ENCODE assay signal across 7 mouse cellular contexts in genomic region chr19:55332641-55333268, GRCm38 (mm10). TPM values are rescaled to one million over a fixed set of nuclear protein-coding genes. Genes with fewer than 3 reads are reported as not detected.
DNase-seq lines count a peak whose midpoint lies in the region; ATAC-seq and TF ChIP-seq lines count a peak whose summit lies in the region.

No protein-coding gene starts in this region.

- TF ChIP-seq POLR2A in cortical plate, adult 2 months (IDR thresholded peaks at IDR 0.05; ENCODE audit: extremely low read depth, insufficient read depth, low read length), result no peak

- DNase-seq in gastrocnemius, adult 8-10 months (ENCODE audit: low spot score in 2 of 2), result peak; percentile 40 to 44
- DNase-seq in induced T-regulatory cell, adult 2 months (ENCODE audit: low read depth), result peak; percentile 83
- DNase-seq in left cerebral cortex, adult 8-10 months (ENCODE audit: low spot score in 2 of 2), result peak; percentile 33 to 61
- DNase-seq in right cerebral cortex, postnatal 25 days, result peak; percentile 68

- no peaks in the 10 kb centered on the region; the same call in 1 of the 2 replicates for H3K4me1 ChIP-seq in cortical plate, adult 2 months (ENCODE audit: control insufficient read depth, insufficient read depth, low read length)

- TF ChIP-seq CTCF in cortical plate, adult 2 months (IDR thresholded peaks at IDR 0.05; ENCODE audit: extremely low read depth, insufficient read depth, low read length), result peak; percentile 90

- no peak overlapping the region for H3K27ac ChIP-seq in cortical plate, adult 2 months (ENCODE audit: insufficient read depth, low read length)

- no peak overlapping the region for H3K4me3 ChIP-seq in cortical plate, adult 2 months (ENCODE audit: insufficient read depth, low read length)

- peak; percentile 65 for ATAC-seq in activated CD4-positive, CD25-positive, alpha-beta regulatory T cell, adult 4 months
- ATAC-seq in megakaryocyte, adult 5-6 weeks (ENCODE audit: poor library complexity, severe bottlenecking), result peak; percentile 96

RNA-seq across cellular contexts. Expression of gene Vti1a, which starts 16.7 kb away (rescaled TPM):
- 10 to 100 TPM; 26.1 to 32.2 TPM for polyA plus RNA-seq in activated CD4-positive, CD25-positive, alpha-beta regulatory T cell, adult 4 months (2017; shearing (Covaris generic))
- polyA plus RNA-seq in cortical plate, adult 2 months (2012; rRNA removed), result 39.5 and 42.4 TPM in 2 replicates
- total RNA-seq in gastrocnemius, adult 8-10 months (2022), result 10 to 100 TPM; 17.6 to 21.8 (median 20.6) TPM
- total RNA-seq in left cerebral cortex, adult 8-10 months (2022), result 10 to 100 TPM; 62.8 to 67.7 (median 64.3) TPM
- total RNA-seq in megakaryocyte, adult 5-6 weeks (2015), result 20.9 and 23.0 TPM in 2 replicates
- total RNA-seq in megakaryocyte, adult 5-6 weeks (2017), result 31.7 and 34.3 TPM in 2 replicates

RNA-seq across cellular contexts. Expression of gene Zdhhc6, which starts 16.9 kb away (rescaled TPM):
- 10 to 100 TPM; 64.8 to 66.0 TPM for polyA plus RNA-seq in activated CD4-positive, CD25-positive, alpha-beta regulatory T cell, adult 4 months (2017; shearing (Covaris generic))
- polyA plus RNA-seq in cortical plate, adult 2 months (2012; rRNA removed), result 24.6 and 27.2 TPM in 2 replicates
- total RNA-seq in gastrocnemius, adult 8-10 months (2022), result 10 to 100 TPM; 18.6 to 24.3 (median 19.8) TPM
- 10 to 100 TPM; 23.4 to 26.2 (median 24.8) TPM for total RNA-seq in left cerebral cortex, adult 8-10 months (2022)
- total RNA-seq in megakaryocyte, adult 5-6 weeks (2015), result 30.1 and 35.1 TPM in 2 replicates
- 31.8 and 42.7 TPM in 2 replicates for total RNA-seq in megakaryocyte, adult 5-6 weeks (2017)
